Mouse (Mus musculus) hindbrain, embryonic 15.5 days (tissue): ENCODE data around the gene Mllt3. TPM values are rescaled to one million over a fixed set of nuclear protein-coding genes. Genes with fewer than 3 reads are reported as not detected.

Experiments used
- ATAC-seq: fragments of 200-750 bp; cut with Nextera tagmentation; 2 replicates; pipeline ENCODE4 v1.8.0; 2017; ENCODE audit warnings: low read depth, moderate number of reproducible peaks, moderate TSS enrichment; ENCODE audit not compliant: low FRiP score
- H3K27ac ChIP-seq: fragments of 300-500 bp; sonication (generic); replicated peaks from 2 replicates; pipeline ENCODE4 v1.5.1; 2015; ENCODE audit warnings: mild to moderate bottlenecking, inconsistent platforms
- H3K27me3 ChIP-seq: fragments of 300-500 bp; sonication (generic); 2 replicates; pipeline ENCODE4 v1.6.1; 2015; ENCODE audit warnings: control low read depth, inconsistent platforms
- H3K36me3 ChIP-seq: fragments of 300-500 bp; sonication (generic); 2 replicates; pipeline ENCODE4 v1.6.1; 2015; ENCODE audit warnings: control low read depth, inconsistent platforms
- H3K4me1 ChIP-seq: fragments of 300-500 bp; sonication (generic); replicated peaks from 2 replicates; pipeline ENCODE4 v1.6.1; 2015; ENCODE audit warnings: control low read depth, inconsistent platforms
- H3K4me2 ChIP-seq: fragments of 300-500 bp; sonication (generic); 2 replicates; pipeline ENCODE4 v1.6.1; 2015; ENCODE audit warnings: moderate library complexity, mild to moderate bottlenecking, inconsistent platforms
- H3K4me3 ChIP-seq: fragments of 300-500 bp; sonication (generic); 2 replicates; pipeline ENCODE4 v1.5.1; 2015; ENCODE audit warnings: mild to moderate bottlenecking, inconsistent platforms
- H3K9ac ChIP-seq: fragments of 300-500 bp; sonication (generic); 2 replicates; pipeline ENCODE4 v1.6.1; 2015; ENCODE audit warnings: inconsistent platforms
- H3K9me3 ChIP-seq: fragments of 300-500 bp; sonication (generic); 2 replicates; pipeline ENCODE4 v1.6.1; 2016; ENCODE audit warnings: control low read depth, inconsistent platforms
- WGBS: fragments of 180-500 bp; shearing (Covaris S2); methylation state at CpG from one replicate; pipeline ENCODE4 v1.1.7; 2015; 5-methylcytosine and 5-hydroxymethylcytosine counted together
- polyA plus RNA-seq: library from polyadenylated mRNA; unstranded; fragments of >200 nt; fragmentation: Nextera tagmentation; extraction: Ambion mirVana; gene quantifications from 2 replicates; pipeline ENCODE4 v1.2.1, GENCODE M21; 2015

Gene Mllt3
- polyA plus RNA-seq, 1 experiment from 2014 or later: 77.3 TPM

- no peak overlapping the region for H3K9ac ChIP-seq
- peaks cover 16% of the 10 kb centered on the region; the same call in 1 of the 2 replicates for H3K36me3 ChIP-seq
- no peak overlapping the region for H3K27ac ChIP-seq
- no peaks in the 10 kb centered on the region for H3K9me3 ChIP-seq
- H3K4me3 ChIP-seq: no peak overlapping the region
- peaks cover 12% of the 10 kb centered on the region for H3K4me1 ChIP-seq
- WGBS: 85% methylated on average over 2 of the region's 2 CpGs
- H3K27me3 ChIP-seq: no peaks in the 10 kb centered on the region
- no peak for ATAC-seq
- H3K4me2 ChIP-seq: no peak overlapping the region
Measured at GRCm38 (mm10) chr4:87783809-87784208, 249.4 kb downstream of the Mllt3 start.

- H3K4me2 ChIP-seq: no peak overlapping the region
- ATAC-seq: no peak
- 81% methylated on average over 5 of the region's 5 CpGs for WGBS
- no peak overlapping the region for H3K4me3 ChIP-seq
- peaks cover 12% of the 10 kb centered on the region for H3K4me1 ChIP-seq
- H3K36me3 ChIP-seq: peaks cover 13% of the 10 kb centered on the region; the same call in 1 of the 2 replicates
- no peak overlapping the region for H3K9ac ChIP-seq
- H3K9me3 ChIP-seq: no peaks in the 10 kb centered on the region
- no peak overlapping the region for H3K27ac ChIP-seq
- no peaks in the 10 kb centered on the region for H3K27me3 ChIP-seq
Measured at GRCm38 (mm10) chr4:87781971-87782370, 251.2 kb downstream of the Mllt3 start.

DNA sequence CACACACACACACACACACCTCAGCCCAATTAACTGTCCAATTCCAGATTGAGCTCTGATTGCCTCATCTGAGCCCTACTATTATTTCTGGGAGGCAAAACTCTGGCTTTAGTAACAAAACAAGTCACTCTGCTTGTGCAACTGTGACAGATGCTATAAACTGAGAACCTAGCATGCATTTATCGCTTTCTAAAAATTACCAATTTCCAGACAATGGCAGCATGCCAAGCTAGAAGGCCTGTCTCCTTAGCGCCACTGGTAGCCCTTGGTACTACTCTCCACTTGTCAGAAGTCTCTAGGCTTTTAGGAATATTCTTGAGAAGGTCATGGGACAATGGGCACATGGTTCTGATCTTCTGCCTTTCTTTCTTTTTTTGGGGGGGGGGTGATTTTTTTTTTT, 257.4 kb downstream of the Mllt3 start:
- H3K27me3 ChIP-seq: no peaks in the 10 kb centered on the region
- H3K9me3 ChIP-seq: no peaks in the 10 kb centered on the region
- ATAC-seq: no peak
- H3K4me3 ChIP-seq: no peak overlapping the region
- no peaks in the 10 kb centered on the region for H3K4me1 ChIP-seq
- no peak overlapping the region for H3K9ac ChIP-seq
- H3K36me3 ChIP-seq: peaks cover 17% of the 10 kb centered on the region; the same call in 1 of the 2 replicates
- no peak overlapping the region for H3K27ac ChIP-seq
- no peak overlapping the region for H3K4me2 ChIP-seq
- 78% methylated on average over 2 of the region's 2 CpGs for WGBS

DNA sequence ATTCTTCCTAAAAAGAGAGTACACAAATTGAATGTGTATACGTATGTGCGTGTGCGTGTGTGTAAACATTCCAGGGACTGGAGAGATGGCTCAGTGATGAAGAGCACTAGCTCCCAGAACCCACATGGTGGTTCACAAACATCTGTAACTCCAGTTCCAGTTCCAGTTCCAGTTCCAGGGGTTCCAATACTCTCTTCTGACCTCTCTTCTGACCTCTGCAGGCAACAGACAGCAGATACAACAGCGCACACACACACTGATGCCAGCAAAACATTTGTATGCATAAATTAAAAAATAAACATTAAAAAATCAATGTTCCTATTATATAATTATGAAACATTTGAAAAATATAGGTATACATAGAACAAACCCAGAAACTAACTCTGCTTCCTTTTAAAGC, 258.6 kb downstream of the Mllt3 start:
- 97% methylated on average over 4 of the region's 4 CpGs for WGBS
- Histone ChIP-seq H3K27ac (no peak overlapping the region), H3K36me3 (peaks cover 17% of the 10 kb centered on the region; the same call in 1 of the 2 replicates), H3K27me3 (no peaks in the 10 kb centered on the region), H3K9me3 (no peaks in the 10 kb centered on the region), H3K4me1 (no peaks in the 10 kb centered on the region), H3K9ac (no peak overlapping the region), H3K4me2 (no peak overlapping the region), H3K4me3 (no peak overlapping the region)
- ATAC-seq: no peak

- ATAC-seq: peak; percentile 74
- H3K9ac ChIP-seq: no peak overlapping the region
- H3K36me3 ChIP-seq: peaks cover under 1% of the 10 kb centered on the region; the same call in 1 of the 2 replicates
- H3K27ac ChIP-seq: no peak overlapping the region
- no peaks in the 10 kb centered on the region; the same call in 1 of the 2 replicates for H3K9me3 ChIP-seq
- no peaks in the 10 kb centered on the region for H3K27me3 ChIP-seq
- no peak overlapping the region for H3K4me2 ChIP-seq
- H3K4me3 ChIP-seq: no peak overlapping the region
- no peaks in the 10 kb centered on the region for H3K4me1 ChIP-seq
- WGBS: 33% methylated on average over 11 of the region's 11 CpGs
Measured at GRCm38 (mm10) chr4:87767711-87768561, 265.2 kb downstream of the Mllt3 start.

DNA sequence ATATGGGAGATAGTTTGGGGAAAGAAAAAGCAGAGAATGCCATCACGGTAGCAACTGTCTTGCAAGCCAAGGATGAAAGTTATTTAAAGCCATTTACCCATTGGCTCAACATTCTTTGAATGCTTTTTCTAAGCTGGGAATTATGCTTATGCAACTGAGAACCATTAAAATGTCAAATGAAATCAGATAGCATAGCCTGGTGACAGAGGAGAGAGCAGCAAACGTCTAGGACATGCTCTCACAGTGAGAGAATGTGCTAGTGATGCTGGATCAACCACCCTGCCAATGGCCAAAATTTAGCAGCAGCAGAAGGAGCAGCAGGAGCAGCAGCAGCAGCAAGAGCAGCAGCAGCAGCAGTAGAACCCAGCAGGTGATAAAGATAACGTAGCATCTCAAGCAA, 267.4 kb downstream of the Mllt3 start:
- H3K9ac ChIP-seq: no peak overlapping the region
- no peak overlapping the region for H3K4me3 ChIP-seq
- H3K4me2 ChIP-seq: no peak overlapping the region
- ATAC-seq: no peak
- H3K4me1 ChIP-seq: no peaks in the 10 kb centered on the region
- no peaks in the 10 kb centered on the region for H3K36me3 ChIP-seq
- H3K9me3 ChIP-seq: no peaks in the 10 kb centered on the region; the same call in 1 of the 2 replicates
- 56% methylated on average over 3 of the region's 3 CpGs for WGBS
- H3K27ac ChIP-seq: no peak overlapping the region
- no peaks in the 10 kb centered on the region for H3K27me3 ChIP-seq

DNA sequence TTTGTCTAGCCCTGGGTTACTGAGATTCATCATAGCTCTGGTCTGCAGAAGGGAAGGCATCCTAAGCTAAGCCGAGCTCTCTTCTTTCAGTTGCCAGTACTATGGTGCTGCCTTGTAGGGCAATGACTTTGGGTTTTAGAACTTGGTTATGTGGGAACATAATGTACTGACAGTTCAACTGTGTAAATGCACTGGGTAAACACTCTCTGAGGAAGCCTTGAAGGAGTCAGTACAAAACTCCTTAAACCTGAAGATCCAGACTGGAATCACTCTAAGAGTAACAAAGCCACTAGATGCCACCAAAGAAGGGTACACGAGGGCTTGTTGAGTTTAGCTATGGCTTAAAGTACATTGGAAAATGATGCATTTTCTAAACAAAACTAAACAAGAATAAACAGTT, 272.1 kb downstream of the Mllt3 start:
- H3K4me1 ChIP-seq: no peaks in the 10 kb centered on the region
- 84% methylated on average over 2 of the region's 2 CpGs for WGBS

GRCm38 (mm10) chr4:87760297-87760696, 272.9 kb downstream of the Mllt3 start:
- no peak overlapping the region for H3K4me3 ChIP-seq
- no peaks in the 10 kb centered on the region; the same call in 1 of the 2 replicates for H3K9me3 ChIP-seq
- H3K9ac ChIP-seq: no peak overlapping the region
- H3K27ac ChIP-seq: no peak overlapping the region
- H3K4me2 ChIP-seq: no peak overlapping the region
- H3K27me3 ChIP-seq: no peaks in the 10 kb centered on the region
- H3K36me3 ChIP-seq: no peaks in the 10 kb centered on the region
- ATAC-seq: no peak
- 92% methylated on average over 1 of the region's 1 CpGs for WGBS
- no peaks in the 10 kb centered on the region for H3K4me1 ChIP-seq

More for the DNA sequence above, 272.1 kb downstream of the Mllt3 start:
- no peak overlapping the region for H3K4me2 ChIP-seq
- H3K36me3 ChIP-seq: no peaks in the 10 kb centered on the region
- H3K9me3 ChIP-seq: no peaks in the 10 kb centered on the region; the same call in 1 of the 2 replicates
- no peak overlapping the region for H3K27ac ChIP-seq
- no peak for ATAC-seq
- H3K27me3 ChIP-seq: no peaks in the 10 kb centered on the region
- H3K9ac ChIP-seq: no peak overlapping the region
- no peak overlapping the region for H3K4me3 ChIP-seq

GRCm38 (mm10) chr4:87759625-87760024, 273.5 kb downstream of the Mllt3 start:
- Histone ChIP-seq H3K4me3 (no peak overlapping the region), H3K27me3 (no peaks in the 10 kb centered on the region), H3K9me3 (no peaks in the 10 kb centered on the region; the same call in 1 of the 2 replicates), H3K4me1 (no peaks in the 10 kb centered on the region), H3K4me2 (no peak overlapping the region), H3K9ac (no peak overlapping the region), H3K36me3 (no peaks in the 10 kb centered on the region), H3K27ac (no peak overlapping the region)
- ATAC-seq: no peak
- 91% methylated on average over 2 of the region's 2 CpGs for WGBS

- Histone ChIP-seq H3K27me3 (no peaks in the 10 kb centered on the region), H3K4me2 (no peak overlapping the region), H3K36me3 (no peaks in the 10 kb centered on the region), H3K9me3 (no peaks in the 10 kb centered on the region; the same call in 1 of the 2 replicates), H3K4me3 (no peak overlapping the region), H3K27ac (no peak overlapping the region), H3K9ac (no peak overlapping the region), H3K4me1 (no peaks in the 10 kb centered on the region)
- WGBS: 91% methylated on average over 6 of the region's 6 CpGs
- no peak for ATAC-seq
Measured at GRCm38 (mm10) chr4:87759110-87759509, 274.1 kb downstream of the Mllt3 start.

- H3K27me3 ChIP-seq: no peaks in the 10 kb centered on the region
- H3K4me3 ChIP-seq: no peak overlapping the region
- no peaks in the 10 kb centered on the region for H3K9me3 ChIP-seq
- peaks cover 4% of the 10 kb centered on the region for H3K4me1 ChIP-seq
- H3K9ac ChIP-seq: no peak overlapping the region
- H3K36me3 ChIP-seq: no peaks in the 10 kb centered on the region
- H3K4me2 ChIP-seq: no peak overlapping the region
- H3K27ac ChIP-seq: no peak overlapping the region
- 87% methylated on average over 2 of the region's 2 CpGs for WGBS
- no peak for ATAC-seq
Measured at GRCm38 (mm10) chr4:87751515-87751864, 281.7 kb downstream of the Mllt3 start.

DNA sequence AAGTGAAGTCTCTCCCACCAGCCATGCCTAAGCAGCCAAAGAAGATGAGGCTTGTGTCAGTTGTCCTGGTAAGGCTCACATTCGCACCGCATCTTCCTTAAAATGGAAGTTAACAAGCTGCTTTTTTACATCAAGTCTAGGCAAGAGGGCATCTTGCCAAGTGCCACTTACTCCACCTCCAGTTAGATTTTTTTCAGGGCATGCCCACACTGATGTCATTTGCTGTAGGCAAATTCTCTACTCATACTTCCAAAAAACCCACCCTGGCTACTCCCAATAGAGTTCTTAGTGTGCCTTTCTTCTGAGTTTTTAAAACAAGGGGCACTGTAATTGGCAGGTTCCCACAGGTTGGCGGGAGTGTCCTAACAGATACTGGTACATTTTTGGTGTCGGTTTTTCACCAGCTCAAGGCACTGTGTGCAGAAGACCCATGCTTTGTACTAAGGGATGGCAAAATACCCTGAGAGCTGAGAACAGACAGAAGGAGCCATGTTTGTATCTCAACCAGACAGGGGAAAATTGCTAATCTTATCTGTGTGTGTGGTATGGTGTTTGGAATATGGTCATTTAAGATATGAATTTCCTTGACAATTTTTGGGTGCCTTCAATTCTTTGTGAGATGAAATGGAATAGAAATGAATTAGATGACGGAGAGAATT, 282.2 kb downstream of the Mllt3 start:
- no peak overlapping the region for H3K27ac ChIP-seq
- no peaks in the 10 kb centered on the region for H3K9me3 ChIP-seq
- 90% methylated on average over 5 of the region's 5 CpGs for WGBS
- H3K4me2 ChIP-seq: no peak overlapping the region
- no peaks in the 10 kb centered on the region for H3K27me3 ChIP-seq
- H3K9ac ChIP-seq: no peak overlapping the region
- H3K36me3 ChIP-seq: no peaks in the 10 kb centered on the region
- no peak for ATAC-seq
- peaks cover 4% of the 10 kb centered on the region for H3K4me1 ChIP-seq
- H3K4me3 ChIP-seq: no peak overlapping the region
